Mouse (Mus musculus) C2C12 (cell line): ENCODE results near the gene Snx5.

Source experiments
- CEBPB ChIP-seq: IDR thresholded peaks from one replicate; pipeline ENCODE4 v1.6.1; 2011; ENCODE audit warnings: low read depth, mild to moderate bottlenecking, control low read depth, moderate library complexity
- CTCF ChIP-seq: IDR thresholded peaks from one replicate; pipeline ENCODE4 v1.5.1; 2011; ENCODE audit not compliant: control insufficient read depth, insufficient read depth, insufficient read length
- FOSL1 ChIP-seq: IDR thresholded peaks from one replicate; pipeline ENCODE4 v1.8.0; 2011; ENCODE audit warnings: mild to moderate bottlenecking, low read length; ENCODE audit not compliant: poor library complexity, insufficient read depth, severe bottlenecking
- MAX ChIP-seq: IDR thresholded peaks from one replicate; pipeline ENCODE4 v1.6.1; 2011; ENCODE audit warnings: mild to moderate bottlenecking, control low read depth
- MYOD1 ChIP-seq: IDR thresholded peaks from one replicate; pipeline ENCODE4 v1.6.1; 2011; ENCODE audit warnings: low read depth; ENCODE audit not compliant: control insufficient read depth, insufficient read length
- MYOG ChIP-seq: IDR thresholded peaks from one replicate; pipeline ENCODE4 v1.6.1; 2011; ENCODE audit not compliant: control insufficient read depth, insufficient read length; ENCODE audit errors: extremely low read depth
- USF1 ChIP-seq: IDR thresholded peaks from one replicate; pipeline ENCODE4 v1.6.1; 2011; ENCODE audit warnings: low read depth, mild to moderate bottlenecking, control low read depth, moderate library complexity

DNA sequence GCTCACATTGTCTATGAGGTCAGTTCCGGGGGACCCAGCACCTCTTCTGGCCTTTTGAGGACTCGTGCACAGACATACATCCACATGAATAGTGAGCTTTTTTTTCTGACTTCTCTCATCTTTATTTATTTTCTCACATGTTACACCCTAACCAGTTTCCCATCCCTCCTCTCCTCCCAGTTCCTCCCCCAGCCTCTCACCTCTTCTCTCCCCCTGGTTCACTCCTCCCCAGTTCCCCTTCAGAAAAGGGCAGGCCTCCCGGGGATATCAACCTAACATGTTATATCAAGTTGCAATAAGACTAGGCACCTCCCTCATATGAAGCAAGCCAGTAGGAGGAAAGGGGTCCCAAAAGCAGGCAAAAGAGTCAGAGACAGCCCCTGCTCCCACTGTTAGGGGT is 9.9 kb upstream of the Snx5 start:
- no peak for TF ChIP-seq CTCF
- no peak for TF ChIP-seq MYOG
- TF ChIP-seq MAX = no peak
- TF ChIP-seq USF1 = no peak
- no peak for TF ChIP-seq MYOD1
- no peak for TF ChIP-seq CEBPB
- no peak for TF ChIP-seq FOSL1
